Mouse (Mus musculus) ZHBTc4 (cell line): ENCODE measurements around the gene Lnx1.

Experiments used
- DNase-seq: peaks from one replicate; pipeline ENCODE4 v3.0.0-alpha.2; 2011; ENCODE audit warnings: low read depth, low spot score

The Lnx1 gene

DNA sequence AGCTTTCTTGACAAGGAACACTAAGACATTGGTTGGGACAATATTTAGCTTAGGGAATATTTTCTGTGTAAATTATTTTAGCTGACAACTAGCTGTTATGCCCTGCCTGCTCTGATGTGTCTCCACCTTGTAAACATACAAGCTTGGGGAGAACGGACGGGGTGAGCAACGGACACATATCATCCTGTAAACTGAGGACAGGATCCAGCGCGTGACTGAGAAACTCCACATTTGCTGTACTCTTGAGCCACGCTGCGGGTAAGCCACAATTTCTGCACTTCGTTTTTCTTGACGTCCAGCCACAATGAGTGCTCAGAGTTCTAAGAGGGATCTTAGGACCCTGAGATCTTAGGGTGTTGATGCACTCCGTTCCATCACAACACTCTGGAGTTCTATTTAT, 48.9 kb downstream of the Lnx1 start:
- DNase-seq = no peak

DNA sequence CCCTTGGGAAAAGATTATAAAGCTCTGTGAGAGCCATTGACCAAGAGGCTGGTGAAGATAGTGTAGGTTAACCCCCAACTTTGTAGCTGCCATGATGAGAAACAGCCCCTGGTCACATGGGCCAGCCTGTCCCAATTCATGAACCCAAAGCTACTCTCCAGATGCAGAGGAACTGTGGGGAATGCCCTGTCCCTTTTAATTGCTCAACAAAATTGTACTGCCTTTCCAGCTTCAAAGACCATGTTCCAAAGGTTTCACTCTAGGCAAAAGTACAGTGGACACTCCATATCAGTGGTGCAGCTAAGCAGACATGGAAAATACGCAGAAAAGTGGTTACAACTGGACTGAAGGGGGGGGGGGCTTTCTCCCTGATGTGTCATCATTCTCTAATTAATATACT, 53.6 kb downstream of the Lnx1 start:
- no peak for DNase-seq

DNA sequence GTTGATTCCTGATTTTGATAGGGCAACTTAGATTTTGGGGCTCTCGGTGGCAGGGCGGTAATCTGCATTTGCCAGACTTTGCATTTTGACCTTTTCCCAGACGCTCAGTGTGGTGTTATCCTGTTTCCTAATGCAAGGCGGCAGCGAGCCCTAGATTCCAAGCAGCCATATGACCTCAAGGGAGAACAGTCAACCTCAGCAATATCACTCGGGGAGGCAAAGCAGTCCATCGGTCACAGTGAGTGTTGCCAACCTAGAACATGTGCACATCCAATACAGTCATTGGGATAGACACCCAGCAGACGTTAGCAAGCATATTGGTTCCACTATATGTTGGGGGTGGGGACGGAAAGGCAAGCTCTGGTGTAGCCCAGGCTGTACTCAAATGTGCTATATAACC, 54.5 kb downstream of the Lnx1 start:
- no peak for DNase-seq

DNA sequence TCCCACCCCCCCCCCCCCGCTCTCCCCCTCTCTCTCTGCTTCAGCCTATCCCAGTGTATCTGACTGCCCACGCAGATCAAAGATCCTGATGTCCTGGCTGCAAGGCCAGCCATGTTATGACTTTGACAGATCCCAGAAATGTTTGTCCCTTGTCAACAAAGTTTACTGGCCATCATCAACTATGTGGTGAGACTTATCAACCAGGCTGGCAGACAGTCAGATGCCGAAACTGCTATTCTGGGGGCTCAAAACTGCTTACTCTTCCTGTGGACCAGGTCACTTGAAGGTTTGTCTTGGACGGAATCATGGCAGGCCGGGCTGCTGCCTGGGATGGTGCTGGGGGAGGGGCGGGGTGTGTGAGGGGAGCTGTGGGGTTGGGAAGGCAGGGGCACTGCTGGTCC, 55.1 kb downstream of the Lnx1 start:
- DNase-seq = no peak

DNA sequence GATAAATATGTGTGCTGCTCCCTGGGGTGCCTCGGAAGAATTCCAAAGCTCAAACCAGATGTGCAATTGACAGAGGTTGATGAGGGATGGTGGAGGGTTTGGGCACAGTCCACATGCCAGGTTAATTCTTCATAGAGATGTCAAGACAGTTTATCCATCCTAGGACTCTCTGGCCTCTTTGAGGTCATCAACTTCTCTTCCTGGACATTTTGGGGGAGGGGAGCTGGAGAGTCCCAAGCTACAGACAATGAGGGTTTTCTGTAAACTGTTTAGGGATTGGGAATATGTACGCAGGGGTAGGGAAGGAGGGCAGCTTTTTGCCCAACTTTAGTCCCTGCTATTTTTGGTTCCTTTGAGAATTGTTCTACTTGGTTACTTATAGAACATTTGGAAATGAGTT, 60.4 kb downstream of the Lnx1 start:
- DNase-seq = no peak

DNA sequence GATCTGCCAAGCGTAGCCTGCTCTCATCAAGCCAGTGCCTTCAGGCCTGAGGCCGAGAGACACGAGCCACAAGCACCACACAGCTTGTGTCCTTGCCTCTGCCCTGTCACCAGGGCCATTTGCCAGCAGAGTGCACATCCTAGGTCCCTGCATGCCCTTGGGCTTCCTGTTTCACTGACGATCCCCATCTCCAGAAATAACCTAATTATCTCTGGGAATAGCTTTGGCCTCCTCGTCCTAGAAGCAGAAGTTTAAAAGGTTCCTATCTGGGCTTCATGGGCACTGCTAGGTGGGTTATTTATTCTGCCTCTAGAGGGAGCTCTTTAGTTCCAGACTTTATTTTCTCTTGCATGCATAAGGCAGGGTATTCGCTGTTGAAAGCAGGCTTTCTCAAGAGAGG, 61.7 kb downstream of the Lnx1 start:
- DNase-seq = peak; percentile 46

DNA sequence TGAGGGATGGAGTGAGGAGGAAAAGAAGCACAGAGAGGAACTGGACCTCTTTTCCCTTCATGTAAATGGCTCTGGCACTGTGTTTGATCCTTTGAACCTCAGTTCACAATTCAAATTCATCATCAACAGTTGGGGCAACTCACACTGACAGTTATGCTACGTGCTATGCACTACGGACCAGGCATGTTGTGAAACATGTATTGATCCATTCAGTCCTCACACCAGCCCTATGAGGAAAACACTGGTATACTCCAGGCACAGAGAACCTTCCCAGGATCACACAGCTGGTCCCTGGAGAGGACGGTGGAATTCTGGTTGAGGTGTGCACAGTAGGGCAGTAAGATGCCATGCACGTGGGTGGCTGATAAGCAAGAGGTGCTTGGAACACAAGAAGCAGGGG, 62.2 kb downstream of the Lnx1 start:
- no peak for DNase-seq

DNA sequence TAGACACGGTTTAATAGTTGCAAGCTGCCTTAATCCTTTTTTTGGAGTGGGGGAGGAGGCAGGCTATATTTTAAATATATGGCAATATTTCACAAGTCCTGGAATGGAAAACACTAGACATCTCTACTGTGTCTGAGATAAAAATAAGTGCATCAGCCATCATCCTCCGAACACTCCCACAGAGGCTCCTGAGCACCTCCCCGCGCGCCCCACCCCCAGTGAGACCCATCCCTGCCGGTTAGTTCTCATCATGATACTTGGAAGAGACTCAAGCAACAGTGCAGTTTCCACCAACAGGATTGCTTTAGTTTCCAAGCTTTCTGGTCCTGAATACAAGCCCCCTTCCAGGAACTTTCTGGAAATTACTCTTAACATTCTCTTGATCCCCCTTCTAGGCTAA, 63.2 kb downstream of the Lnx1 start:
- no peak for DNase-seq

DNA sequence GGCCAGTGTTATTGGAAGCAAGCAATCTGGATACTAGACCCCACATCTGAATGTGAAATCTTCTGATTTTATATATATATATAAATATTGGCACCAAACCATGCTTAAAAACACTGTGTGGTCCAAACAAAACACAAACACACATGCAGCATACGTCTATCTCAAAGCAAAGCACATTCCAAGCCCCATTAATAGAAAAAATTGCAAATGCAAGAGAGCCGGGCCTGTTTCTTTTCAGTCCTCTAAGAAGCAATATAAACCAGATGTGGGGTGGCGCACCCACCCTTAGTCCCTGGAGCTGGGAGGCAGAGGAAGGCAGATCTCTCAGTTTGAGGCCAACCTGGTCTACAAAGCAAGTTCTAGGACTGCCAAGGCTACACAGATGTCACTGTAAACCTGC, 68.3 kb downstream of the Lnx1 start:
- DNase-seq = no peak

DNA sequence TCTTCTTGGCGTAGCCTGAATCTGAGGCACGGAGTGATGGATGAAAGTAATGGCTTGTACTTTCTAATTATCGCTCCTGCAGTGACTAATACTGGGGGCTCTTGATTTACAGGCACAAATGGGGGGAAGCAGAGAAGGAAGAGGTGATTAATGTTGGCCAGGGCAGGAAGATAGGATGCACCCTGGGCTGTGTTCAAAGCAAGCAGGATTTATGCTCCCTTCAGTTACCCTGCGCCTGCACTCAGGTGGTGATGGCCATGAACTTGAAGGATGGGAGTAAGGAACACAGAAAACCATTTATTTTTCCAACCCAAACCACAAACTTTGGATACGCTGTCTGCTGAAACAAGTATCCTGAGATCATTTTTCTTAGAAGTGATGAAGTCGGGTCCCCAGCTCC, 69.3 kb downstream of the Lnx1 start:
- DNase-seq = no peak

DNA sequence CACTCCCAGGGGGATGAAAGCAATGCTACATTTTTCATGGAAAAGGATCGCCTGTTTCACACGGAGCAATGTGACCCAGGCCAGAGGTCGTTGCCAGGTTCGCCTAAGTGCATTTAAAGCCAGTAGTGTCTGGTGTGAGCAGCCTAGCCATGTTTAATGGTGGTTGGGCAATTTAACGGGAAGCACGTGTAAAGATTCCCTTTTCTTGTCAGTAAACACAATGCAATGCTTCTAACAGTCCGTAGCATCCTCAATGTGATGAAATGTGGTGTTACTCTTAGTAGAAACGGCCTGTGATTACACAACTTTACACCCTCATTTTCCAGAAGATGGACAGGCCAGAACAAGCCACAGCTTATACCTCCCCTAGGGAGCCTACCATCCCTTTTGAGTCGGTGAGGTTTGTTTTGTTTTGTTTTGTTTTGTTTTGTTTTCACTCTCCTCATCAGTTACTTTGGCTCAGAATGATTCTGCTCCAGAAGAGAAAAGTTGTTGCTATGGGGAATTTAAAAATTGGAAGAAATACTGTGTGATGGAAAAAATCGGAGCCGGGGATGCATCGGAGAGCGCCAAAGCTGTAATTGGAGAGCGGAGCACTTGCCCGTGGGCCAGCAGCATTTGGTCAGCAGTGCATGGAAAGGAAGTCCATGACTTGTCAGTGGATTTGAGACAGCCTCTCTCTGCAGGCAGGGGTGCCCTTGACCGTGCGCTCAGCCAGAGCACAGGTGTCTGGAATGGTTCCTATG, 70.2 kb downstream of the Lnx1 start:
- DNase-seq = no peak

DNA sequence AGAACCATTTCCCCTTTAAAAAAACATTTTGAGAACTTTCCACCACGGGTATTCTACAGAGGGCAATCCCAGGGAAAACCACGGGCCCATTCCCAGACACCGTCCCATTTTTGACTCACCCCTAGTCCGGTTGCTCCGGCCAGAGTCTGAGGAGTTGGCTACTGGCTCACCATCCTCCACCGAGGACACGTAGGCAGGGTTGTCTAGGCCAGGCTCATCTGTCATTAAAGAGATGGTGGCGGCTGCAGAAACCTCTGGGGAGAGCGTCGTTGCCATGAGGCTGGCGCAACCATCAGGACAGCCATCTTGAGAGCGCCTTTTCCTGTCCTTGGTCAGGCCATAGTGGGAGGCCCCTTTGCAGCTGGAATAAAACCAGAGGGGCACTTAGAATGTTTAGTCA, 74.7 kb downstream of the Lnx1 start:
- no peak for DNase-seq

DNA sequence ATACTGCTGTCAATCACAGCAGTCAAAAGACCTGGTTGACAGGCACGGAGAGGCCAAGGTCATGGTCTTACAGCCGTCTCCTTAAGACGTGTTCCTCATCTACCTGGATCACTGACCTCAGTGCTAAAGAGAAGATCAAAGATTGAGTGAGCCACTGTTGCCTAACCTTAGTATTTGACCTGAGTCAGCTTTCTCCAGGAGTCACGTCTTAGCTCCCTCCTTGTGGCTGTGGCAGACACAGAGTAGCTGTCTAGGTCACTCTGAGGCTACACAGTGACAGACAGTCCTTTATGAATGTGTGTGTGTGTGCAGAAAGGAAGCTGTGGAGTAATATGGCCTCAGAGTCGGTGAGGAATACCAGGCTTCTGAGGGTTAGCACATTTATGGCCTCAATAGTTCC, 78.3 kb downstream of the Lnx1 start:
- DNase-seq = no peak

DNA sequence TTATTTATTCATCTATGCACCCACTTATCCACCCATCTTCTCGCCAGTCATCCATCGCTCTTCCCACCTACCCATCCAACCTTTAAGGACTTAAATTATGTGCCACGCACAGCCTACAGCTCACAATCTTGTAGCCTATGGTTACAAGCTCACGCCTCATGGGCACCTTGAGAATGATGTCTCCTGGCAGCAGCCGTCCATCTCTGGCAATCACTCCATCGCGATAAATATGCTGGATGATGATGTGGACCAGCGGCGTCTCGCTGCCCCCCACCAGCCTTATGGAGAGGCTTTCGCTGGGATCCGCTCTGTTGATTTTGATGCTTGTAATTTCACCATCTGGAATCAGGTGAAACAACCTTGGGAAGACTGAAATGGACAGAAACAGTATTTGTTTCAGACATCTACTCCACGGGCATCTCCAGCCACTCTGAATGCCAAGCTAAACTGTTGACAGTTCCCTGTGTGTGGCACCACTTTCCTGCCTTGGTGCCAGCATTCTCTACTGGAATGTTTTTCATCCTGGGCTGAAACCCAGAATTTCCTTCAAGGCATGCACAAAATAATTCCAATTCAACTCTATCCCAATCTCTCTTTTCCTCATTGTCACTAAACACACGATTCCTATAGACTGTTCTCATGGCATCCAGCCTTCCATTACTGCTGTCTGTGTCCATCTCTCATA, 79.3 kb downstream of the Lnx1 start:
- DNase-seq = no peak

DNA sequence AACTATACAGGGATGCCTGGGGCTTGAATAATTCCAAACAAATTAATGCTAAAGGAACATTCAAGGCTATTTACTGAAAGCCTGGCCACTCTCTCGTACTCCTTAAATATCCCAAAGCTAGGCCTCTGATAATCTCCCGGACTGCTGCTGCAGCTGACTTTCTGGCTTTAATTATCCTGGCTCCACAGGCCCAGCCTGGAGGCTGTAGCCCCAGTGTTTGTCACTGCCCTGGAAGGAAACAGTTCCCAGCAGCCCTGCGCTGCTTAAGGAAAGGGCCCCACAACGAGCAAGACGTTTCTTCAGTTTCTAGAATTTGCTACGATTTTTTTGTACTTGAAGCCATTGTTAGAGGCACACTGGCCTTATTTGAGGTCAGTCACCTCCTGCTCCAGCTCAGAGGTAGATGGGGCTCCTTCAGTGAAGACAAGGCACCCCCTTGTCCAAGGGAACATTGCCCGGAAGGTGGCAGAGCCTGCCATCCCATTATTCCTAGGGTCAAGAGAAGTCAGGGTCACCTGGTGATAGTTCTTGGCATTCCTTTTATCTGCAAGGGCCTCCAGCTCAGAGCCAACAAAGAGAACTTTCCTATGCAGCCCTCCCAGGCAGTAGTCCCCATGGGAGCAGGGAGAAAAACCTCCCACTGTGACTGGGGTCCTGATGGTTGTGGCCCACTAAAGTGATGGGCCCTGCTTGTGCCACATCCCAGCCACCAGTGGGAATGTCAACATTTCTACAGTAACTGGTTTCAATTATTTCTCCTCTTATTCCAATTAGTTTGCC, 80.8 kb downstream of the Lnx1 start:
- DNase-seq = no peak

DNA sequence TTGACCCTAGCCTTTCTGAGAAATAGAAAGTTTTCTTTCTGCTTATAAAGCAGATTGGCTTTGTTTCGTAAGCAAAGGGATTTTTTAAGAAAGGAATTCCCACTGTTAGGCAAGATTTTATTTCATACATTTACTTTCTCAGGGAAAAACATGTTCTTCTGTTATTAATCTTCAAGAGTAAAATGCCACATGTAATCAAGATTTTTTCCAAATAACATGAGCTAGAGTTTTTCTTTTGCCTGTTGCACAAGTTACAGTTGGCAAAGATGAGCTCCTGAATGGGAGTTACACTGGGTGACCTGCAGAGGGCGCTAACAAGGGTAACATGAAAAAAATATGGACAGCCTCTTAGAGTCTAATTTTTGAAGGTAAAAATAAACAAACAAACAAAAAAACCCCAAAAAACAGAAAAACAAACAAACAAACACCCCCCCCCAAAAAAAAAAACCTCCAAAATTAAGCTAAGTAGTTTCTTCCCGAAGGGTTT, 84.1 kb downstream of the Lnx1 start:
- DNase-seq = peak; percentile 12

DNA sequence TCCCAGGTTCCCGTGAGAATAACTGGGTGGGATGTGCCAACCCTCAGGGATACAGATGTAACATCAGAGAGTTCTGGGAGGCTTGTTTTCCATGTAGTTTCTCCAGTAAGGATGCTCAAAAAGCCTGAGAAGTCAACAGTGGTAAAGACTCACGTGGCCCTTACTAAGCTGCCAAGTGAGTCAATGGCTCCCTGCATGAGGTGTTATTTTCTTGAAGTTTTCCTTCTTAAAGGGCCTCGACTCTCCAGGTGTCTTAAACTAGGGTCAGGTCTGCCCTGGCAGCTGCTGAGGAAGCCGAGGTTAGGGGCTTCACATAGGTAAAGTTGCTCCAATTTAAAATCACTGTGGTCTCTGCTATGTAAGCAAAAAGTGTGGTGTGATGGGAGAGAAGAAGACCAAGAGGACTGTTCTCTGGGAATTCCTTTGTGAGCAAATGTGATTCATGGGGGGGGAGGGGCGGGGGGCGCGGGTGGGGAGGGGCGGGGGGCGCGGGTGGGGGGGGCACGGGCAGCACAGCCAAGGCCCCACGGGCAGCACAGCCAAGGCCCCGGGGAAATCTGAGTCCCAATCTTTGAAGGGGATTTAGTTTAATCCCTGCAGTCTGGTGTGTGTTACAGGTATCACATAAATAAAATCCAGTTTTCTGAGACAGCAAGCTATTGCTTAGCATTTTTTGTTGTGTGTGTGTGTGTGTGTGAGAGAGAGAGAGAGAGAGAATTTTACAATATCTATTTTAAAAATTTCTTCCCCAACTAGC, 84.7 kb downstream of the Lnx1 start:
- DNase-seq = no peak

DNA sequence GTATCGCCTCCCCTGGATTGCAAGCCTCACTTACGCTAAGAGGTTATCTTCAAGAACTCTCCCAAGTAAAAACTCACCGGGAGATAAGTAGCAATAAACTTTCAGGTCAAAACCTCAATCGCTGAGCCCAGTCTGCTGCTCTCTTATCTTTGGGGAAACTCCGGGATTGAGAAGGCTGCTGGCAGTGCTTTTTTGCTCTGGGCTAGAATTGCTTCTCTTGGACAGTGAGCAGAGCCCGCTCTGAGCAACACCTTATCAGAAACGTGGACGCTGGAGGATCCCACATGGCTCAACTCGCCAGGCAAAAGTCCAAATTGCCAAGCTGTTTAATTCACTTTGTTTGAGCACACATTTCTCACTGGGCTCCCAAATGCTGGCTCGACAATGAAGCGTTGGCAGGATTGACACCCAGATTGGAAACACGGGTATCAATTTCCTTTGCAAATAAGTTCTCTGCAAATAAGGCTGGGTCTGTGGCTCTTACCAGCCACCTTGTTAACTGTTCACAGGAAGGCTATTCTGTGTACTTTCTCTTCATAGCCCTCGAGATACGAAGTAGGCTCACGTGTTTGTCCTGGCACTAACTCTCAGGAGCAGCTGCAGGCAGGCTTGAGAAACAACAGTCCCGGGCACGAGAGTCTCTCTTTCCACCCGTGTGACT, 89.1 kb downstream of the Lnx1 start:
- no peak for DNase-seq

DNA sequence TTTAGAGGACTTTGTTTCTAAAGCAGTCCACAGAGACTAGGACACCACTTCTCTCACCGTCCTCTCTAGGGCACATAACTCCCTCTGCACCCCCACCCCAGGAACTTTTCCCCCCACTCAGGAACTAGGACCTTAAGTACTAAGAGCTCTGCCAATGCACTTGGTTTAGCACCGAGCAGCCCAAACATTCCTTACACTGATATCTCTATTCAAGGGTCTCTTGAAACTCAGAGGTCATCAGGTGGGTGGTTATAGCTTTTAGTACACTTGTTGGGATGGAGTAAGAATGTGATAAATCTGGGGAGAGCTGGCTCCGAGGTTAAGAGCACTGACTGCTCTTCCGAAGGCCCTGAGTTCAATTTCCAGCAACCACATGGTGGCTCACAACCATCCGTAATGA, 90.0 kb downstream of the Lnx1 start:
- no peak for DNase-seq

DNA sequence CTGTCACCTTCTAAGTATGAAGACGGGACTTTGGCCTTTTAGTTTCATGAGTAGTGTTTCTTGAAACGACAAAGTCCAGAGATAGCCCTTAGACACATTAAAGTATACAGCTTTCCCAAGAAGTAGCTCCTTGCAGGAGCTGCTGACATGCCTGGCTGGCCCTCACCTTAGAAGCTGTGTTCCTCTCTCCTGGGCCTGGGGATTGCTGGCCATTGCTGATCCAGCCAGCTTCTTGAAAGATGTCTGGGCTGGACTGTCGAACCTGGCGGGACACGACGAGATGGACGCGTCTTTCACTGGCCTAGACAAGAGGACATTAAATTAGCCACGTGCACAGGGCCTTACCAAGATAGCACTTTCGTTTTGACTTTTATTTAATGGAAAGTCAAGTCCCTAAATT, 92.2 kb downstream of the Lnx1 start:
- DNase-seq = no peak

DNA sequence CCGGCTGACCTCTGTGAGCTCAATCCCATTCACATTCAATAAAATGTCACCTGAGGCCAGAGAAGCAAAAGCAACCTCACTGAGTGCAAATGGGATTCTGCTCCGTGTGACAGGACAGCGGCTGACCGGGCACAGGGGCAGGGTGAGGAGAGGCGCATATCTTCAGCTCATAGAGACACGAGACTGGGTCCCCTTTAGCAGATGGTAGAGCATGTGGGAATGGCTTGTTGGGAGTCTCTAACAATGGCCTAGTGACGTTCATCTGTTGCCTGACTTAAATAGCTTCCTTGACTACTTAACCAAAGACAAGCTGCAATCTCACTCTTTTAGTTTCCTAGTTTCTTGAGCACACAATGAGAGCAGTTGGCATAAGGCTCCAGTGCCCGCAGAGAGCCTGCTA, 96.5 kb downstream of the Lnx1 start:
- DNase-seq = no peak
